Mouse (Mus musculus) cerebellum, adult 2 months (tissue): ENCODE data around the gene Cenpb. TPM values are rescaled to one million over a fixed set of nuclear protein-coding genes. Genes with fewer than 3 reads are reported as not detected.

Experiments
- DNase-seq, 2 experiments: peaks; one replicate each; pipeline ENCODE4 v3.0.0; 2021
- H3K27ac ChIP-seq: fragments of 200-500 bp; 2 replicates; pipeline ENCODE4 v1.5.1; 2012; ENCODE audit warnings: low read length, control low read depth, inconsistent platforms; ENCODE audit not compliant: insufficient read depth
- H3K27me3 ChIP-seq: fragments of 200-500 bp; 2 replicates; pipeline ENCODE4 v1.6.1; 2012; ENCODE audit warnings: inconsistent platforms, mild to moderate bottlenecking, low read length, moderate library complexity; ENCODE audit not compliant: control insufficient read depth, insufficient read depth
- H3K4me1 ChIP-seq: fragments of 200-500 bp; 2 replicates; pipeline ENCODE4 v1.6.1; 2011; ENCODE audit warnings: low read length; ENCODE audit not compliant: control insufficient read depth, insufficient read depth
- H3K4me3 ChIP-seq: fragments of 200-500 bp; replicated peaks from 2 replicates; pipeline ENCODE3; 2011; ENCODE audit warnings: mild to moderate bottlenecking, low read depth, low read length, control low read depth; ENCODE audit not compliant: insufficient read depth
- CTCF ChIP-seq: fragments of 200-500 bp; IDR thresholded peaks from 2 replicates; pipeline ENCODE4 v1.5.1; 2011; ENCODE audit warnings: low read depth, mild to moderate bottlenecking, control low read depth, low read length, moderate library complexity, borderline replicate concordance; ENCODE audit not compliant: insufficient read depth
- POLR2A ChIP-seq: fragments of 200-500 bp; IDR thresholded peaks from 2 replicates; pipeline ENCODE4 v1.6.1; 2011; ENCODE audit warnings: low read length, control low read depth, borderline replicate concordance; ENCODE audit not compliant: insufficient read depth
- WGBS: fragments of 180-500 bp; shearing (Covaris S2); methylation state at CpG from one replicate; pipeline ENCODE4 v1.1.7; 2018; 5-methylcytosine and 5-hydroxymethylcytosine counted together
- polyA plus RNA-seq: library from polyadenylated mRNA; depleted of rRNA; stranded (reverse); fragments of >200 nt; gene quantifications from 2 replicates; pipeline ENCODE4 v1.2.3, GENCODE M21; 2012

The Cenpb gene
- polyA plus RNA-seq, 1 experiment = 72.5 TPM

GRCm38 (mm10) chr2:131170936-131171335 lies 8.9 kb downstream of the Cenpb start:
- TF ChIP-seq POLR2A (no peak), CTCF (no peak)
- no peak overlapping the region for H3K4me3 ChIP-seq
- H3K27ac ChIP-seq = no peak overlapping the region
- no peaks in the 10 kb centered on the region; the same call in 1 of the 2 replicates for H3K4me1 ChIP-seq
- DNase-seq = no peak
- H3K27me3 ChIP-seq = no peaks in the 10 kb centered on the region
- WGBS = 59% methylated on average over 9 of the region's 9 CpGs

- Histone ChIP-seq H3K4me1 (no peaks in the 10 kb centered on the region), H3K4me3 (no peak overlapping the region), H3K27me3 (no peaks in the 10 kb centered on the region), H3K27ac (no peak overlapping the region)
- no peak for DNase-seq
- no peak for TF ChIP-seq CTCF
- no peak for TF ChIP-seq POLR2A
- WGBS = 92% methylated on average over 1 of the region's 1 CpGs
These were observed 11.0 kb downstream of the Cenpb start for GRCm38 (mm10) chr2:131168914-131169313.

- Histone ChIP-seq H3K27me3 (no peaks in the 10 kb centered on the region), H3K4me3 (no peak overlapping the region), H3K27ac (no peak overlapping the region), H3K4me1 (no peaks in the 10 kb centered on the region)
- no peak for DNase-seq
- WGBS = 82% methylated on average over 6 of the region's 6 CpGs
- TF ChIP-seq CTCF (no peak), POLR2A (no peak)
These were observed 11.9 kb downstream of the Cenpb start for GRCm38 (mm10) chr2:131167984-131168383.

- no peak overlapping the region for H3K4me3 ChIP-seq
- H3K27ac ChIP-seq = no peak overlapping the region
- no peak for DNase-seq
- 90% methylated on average over 2 of the region's 2 CpGs for WGBS
- H3K4me1 ChIP-seq = no peaks in the 10 kb centered on the region
- no peaks in the 10 kb centered on the region for H3K27me3 ChIP-seq
- TF ChIP-seq POLR2A = no peak
- TF ChIP-seq CTCF = no peak
These were observed 13.7 kb downstream of the Cenpb start for GRCm38 (mm10) chr2:131166172-131166571.

GRCm38 (mm10) chr2:131163924-131164323 lies 15.9 kb downstream of the Cenpb start:
- no peaks in the 10 kb centered on the region for H3K4me1 ChIP-seq
- WGBS = 85% methylated on average over 7 of the region's 7 CpGs
- no peak overlapping the region for H3K4me3 ChIP-seq
- no peak overlapping the region for H3K27ac ChIP-seq
- no peaks in the 10 kb centered on the region for H3K27me3 ChIP-seq
- no peak for DNase-seq
- TF ChIP-seq POLR2A = no peak
- no peak for TF ChIP-seq CTCF

- TF ChIP-seq POLR2A (no peak), CTCF (no peak)
- no peak for DNase-seq
- H3K4me1 ChIP-seq = no peaks in the 10 kb centered on the region
- WGBS = 1% methylated on average over 17 of the region's 17 CpGs
- H3K27ac ChIP-seq = no peak overlapping the region
- peak overlapping the region; percentile 79 for H3K4me3 ChIP-seq
- no peaks in the 10 kb centered on the region for H3K27me3 ChIP-seq
These were observed 19.2 kb downstream of the Cenpb start for GRCm38 (mm10) chr2:131160671-131161111.

GRCm38 (mm10) chr2:131159938-131160581 lies 19.8 kb downstream of the Cenpb start, which contains the start of gene 1700037H04Rik:
Gene 1700037H04Rik (minus strand): TSS chr2:131160081.
- H3K27me3 ChIP-seq = no peaks in the 10 kb centered on the region
- under 1% methylated on average over 54 of the region's 54 CpGs for WGBS
- TF ChIP-seq CTCF = no peak
- TF ChIP-seq POLR2A = peak; percentile 99
- H3K27ac ChIP-seq = peak within 1 kb of the TSS; percentile 30; the same call in 1 of the 2 replicates
- peak; percentile 95 to 97 for DNase-seq
- no peaks in the 10 kb centered on the region for H3K4me1 ChIP-seq
- peak within 1 kb of the TSS; percentile 79 for H3K4me3 ChIP-seq

- Histone ChIP-seq H3K4me3 (peak overlapping the region; percentile 71), H3K4me1 (no peaks in the 10 kb centered on the region), H3K27me3 (no peaks in the 10 kb centered on the region), H3K27ac (no peak overlapping the region)
- WGBS = 0% methylated on average over 18 of the region's 18 CpGs
- DNase-seq = no peak
- no peak for TF ChIP-seq CTCF
- TF ChIP-seq POLR2A = no peak
These were observed 20.4 kb downstream of the Cenpb start for GRCm38 (mm10) chr2:131159491-131159910.
